Mouse (Mus musculus) liver, embryonic 14.5 days (tissue): ENCODE results near the gene Mat2b. TPM values are rescaled to one million over a fixed set of nuclear protein-coding genes. Genes with fewer than 3 reads are reported as not detected.

Experiments
- ATAC-seq: fragments of 200-750 bp; cut with Nextera tagmentation; 2 replicates; pipeline ENCODE4 v1.8.0; 2017; ENCODE audit warnings: moderate number of reproducible peaks, mild to moderate bottlenecking, moderate library complexity; ENCODE audit not compliant: insufficient read depth
- DNase-seq, 3 experiments: peaks; one replicate each; pipeline ENCODE4 v3.0.0-alpha.2; 2012 to 2013; ENCODE audit warnings: low read depth in 3 of 3, low spot score in 3 of 3
- H3K27ac ChIP-seq: fragments of 300-500 bp; sonication (generic); 2 replicates; pipeline ENCODE4 v1.5.1; 2014; ENCODE audit warnings: moderate library complexity, mild to moderate bottlenecking, control low read depth, inconsistent platforms
- H3K27me3 ChIP-seq: fragments of 300-500 bp; sonication (generic); 2 replicates; pipeline ENCODE4 v1.6.1; 2014; ENCODE audit warnings: mild to moderate bottlenecking, low read length, moderate library complexity; ENCODE audit not compliant: control insufficient read depth, insufficient read depth
- H3K36me3 ChIP-seq: fragments of 300-500 bp; sonication (generic); replicated peaks from 2 replicates; pipeline ENCODE4 v1.6.1; 2014; ENCODE audit warnings: low read depth; ENCODE audit not compliant: control insufficient read depth, insufficient read depth
- H3K4me1 ChIP-seq, 2 experiments: fragments of 200-500 bp in 1 of 2; fragments of 300-500 bp in 1 of 2; sonication (generic) in 1 of 2; replicated peaks; 2 replicates each; pipeline ENCODE4 v1.6.1; 2012 to 2014; ENCODE audit warnings: antibody characterized with exemption in 1 of 2, inconsistent platforms in 1 of 2, low read length in 1 of 2; ENCODE audit not compliant: control insufficient read depth in 2 of 2, insufficient read depth in 2 of 2
- H3K4me2 ChIP-seq: fragments of 300-500 bp; sonication (generic); 2 replicates; pipeline ENCODE4 v1.6.1; 2014; ENCODE audit warnings: low read depth, mild to moderate bottlenecking, control low read depth, moderate library complexity
- H3K4me3 ChIP-seq, 2 experiments: fragments of 200-500 bp in 1 of 2; fragments of 300-500 bp in 1 of 2; sonication (generic) in 1 of 2; 2 replicates each; pipeline ENCODE4 v1.5.1; 2012 to 2014; ENCODE audit warnings: low read depth in 2 of 2, low read length in 2 of 2, mild to moderate bottlenecking in 2 of 2, control low read depth in 1 of 2, inconsistent platforms in 1 of 2, moderate library complexity in 1 of 2; ENCODE audit not compliant: insufficient read depth in 1 of 2
- H3K9ac ChIP-seq: fragments of 300-500 bp; sonication (generic); replicated peaks from 2 replicates; pipeline ENCODE4 v1.6.1; 2014; ENCODE audit warnings: mild to moderate bottlenecking, control low read depth, moderate library complexity
- H3K9me3 ChIP-seq: fragments of 300-500 bp; sonication (generic); 2 replicates; pipeline ENCODE4 v1.6.1; 2016; ENCODE audit warnings: low read length, mixed read lengths; ENCODE audit not compliant: control insufficient read depth
- CTCF ChIP-seq: IDR thresholded peaks from 2 replicates; pipeline ENCODE4 v1.5.1; 2016; ENCODE audit warnings: antibody characterized with exemption, low read depth, control low read depth
- EP300 ChIP-seq: IDR thresholded peaks from 2 replicates; pipeline ENCODE4 v1.6.1; 2016; ENCODE audit warnings: antibody characterized with exemption, low read depth
- WGBS: fragments of 180-500 bp; shearing (Covaris S2); extraction: QIAGEN DNeasy Blood & Tissue Kit; methylation state at CpG from one replicate; pipeline ENCODE4 v1.1.7; 2014; ENCODE audit not compliant: insufficient replicate concordance; 5-methylcytosine and 5-hydroxymethylcytosine counted together
- polyA plus RNA-seq, 2 experiments: library from polyadenylated mRNA; depleted of rRNA in 1 of 2; stranded (reverse) in 1 of 2; unstranded in 1 of 2; fragments of >200 nt; fragmentation: Nextera tagmentation in 1 of 2; extraction: Ambion mirVana in 1 of 2; gene quantifications; 2 replicates each; pipeline versions ENCODE4 v1.2.1 to v1.2.3; 2012 to 2014

Gene Mat2b
- polyA plus RNA-seq, 2 experiments: 30.3 to 61.4 TPM

GRCm38 (mm10) chr11:40694311-40695087, 504 bp downstream of the Mat2b start:
- DNase-seq: peak in 2 of 3 experiments; percentile 46 to 58
- H3K4me2 ChIP-seq: peak overlapping the region; percentile 100
- H3K9me3 ChIP-seq: no peaks in the 10 kb centered on the region
- H3K4me1 ChIP-seq: peaks cover 10 to 21% of the 10 kb centered on the region in 2 experiments
- peak overlapping the region; percentile 71 for H3K9ac ChIP-seq
- ATAC-seq: no peak
- no peaks in the 10 kb centered on the region for H3K27me3 ChIP-seq
- no peak for TF ChIP-seq EP300
- peak overlapping the region; percentile 95 for H3K27ac ChIP-seq
- WGBS: under 1% methylated on average over 31 of the region's 31 CpGs
- H3K4me3 ChIP-seq: peak overlapping the region; percentile 84 to 97
- H3K36me3 ChIP-seq: no peaks in the 10 kb centered on the region

- ATAC-seq: peak; percentile 31
- H3K4me2 ChIP-seq: peak overlapping the region; percentile 100
- no peak for TF ChIP-seq CTCF
- TF ChIP-seq EP300: peak; percentile 45
Observed at GRCm38 (mm10) chr11:40693366-40693951, 1.5 kb downstream of the Mat2b start.

GRCm38 (mm10) chr11:40692511-40693365, 2.3 kb downstream of the Mat2b start:
- no peaks in the 10 kb centered on the region for H3K36me3 ChIP-seq
- H3K27me3 ChIP-seq: no peaks in the 10 kb centered on the region
- peak; percentile 88 to 89 (median 89) for DNase-seq
- peak; percentile 96 for ATAC-seq
- WGBS: under 1% methylated on average over 36 of the region's 36 CpGs
- H3K27ac ChIP-seq: peak overlapping the region; percentile 95
- H3K9me3 ChIP-seq: no peaks in the 10 kb centered on the region
- peak overlapping the region; percentile 97 for H3K4me3 ChIP-seq
- peaks cover 10 to 21% of the 10 kb centered on the region in 2 experiments for H3K4me1 ChIP-seq
- peak overlapping the region; percentile 71 for H3K9ac ChIP-seq
- TF ChIP-seq EP300 (no peak), CTCF (no peak)
- peak overlapping the region; percentile 100 for H3K4me2 ChIP-seq

More at GRCm38 (mm10) chr11:40693366-40693951, 1.5 kb downstream of the Mat2b start:
- WGBS: 0% methylated on average over 16 of the region's 16 CpGs
- Histone ChIP-seq H3K4me3 (peak overlapping the region; percentile 61 to 97), H3K4me1 (peaks cover 10 to 21% of the 10 kb centered on the region in 2 experiments), H3K9me3 (no peaks in the 10 kb centered on the region), H3K27me3 (no peaks in the 10 kb centered on the region), H3K36me3 (no peaks in the 10 kb centered on the region), H3K27ac (peak overlapping the region; percentile 95), H3K9ac (peak overlapping the region; percentile 71)
- DNase-seq: peak; percentile 60 to 72 (median 64)

- Histone ChIP-seq H3K27ac (peak overlapping the region; percentile 74), H3K9me3 (no peaks in the 10 kb centered on the region), H3K27me3 (no peaks in the 10 kb centered on the region), H3K9ac (peak overlapping the region; percentile 71), H3K4me3 (peak overlapping the region; percentile 97), H3K4me1 (peaks cover 10 to 21% of the 10 kb centered on the region in 2 experiments), H3K36me3 (peaks cover 4% of the 10 kb centered on the region), H3K4me2 (peak overlapping the region; percentile 100)
- WGBS: under 1% methylated on average over 28 of the region's 28 CpGs
- TF ChIP-seq CTCF (no peak), EP300 (no peak)
- DNase-seq (peak in 1 of 3 experiments; percentile 49), ATAC-seq (peak; percentile 86)
Observed at GRCm38 (mm10) chr11:40692101-40692509, 2.9 kb downstream of the Mat2b start.
